Mouse (Mus musculus): ENCODE measurements around the gene Eppin. TPM values are rescaled to one million over a fixed set of nuclear protein-coding genes. Genes with fewer than 3 reads are reported as not detected.

The Eppin gene
- total RNA-seq, 2 experiments from 2014 or later, result not detected

Other genes starting within 250 kb of the Eppin start
- gene Slpi, start 204.5 kb downstream of the Eppin start, total RNA-seq (2021), result not detected
- under 1 TPM; 0.41 to 0.43 TPM for gene Rbpjl, start 190.5 kb downstream of the Eppin start, total RNA-seq (2021)
- gene Matn4, start 188.4 kb downstream of the Eppin start, total RNA-seq (2021), result 10 to 100 TPM; 11.5 to 13.8 TPM
- gene Sdc4, start 149.7 kb downstream of the Eppin start, total RNA-seq (2021), result 10 to 100 TPM; 86.7 to 90.7 TPM
- 10 to 100 TPM; 38.0 to 39.7 TPM for gene Sys1, start 136.6 kb downstream of the Eppin start, total RNA-seq (2021)
- 10 to 100 TPM; 11.4 to 13.1 TPM for gene Gm20458, start 132.6 kb downstream of the Eppin start, total RNA-seq (2021)
- gene Trp53tg5, start 119.9 kb downstream of the Eppin start, total RNA-seq (2021), result not detected
- gene Dbndd2, start 107.5 kb downstream of the Eppin start, total RNA-seq (2021), result 100 to 1,000 TPM; 114 to 127 TPM
- gene Pigt, start 96.1 kb downstream of the Eppin start, total RNA-seq (2021), result 10 to 100 TPM; 92.5 to 94.5 TPM
- gene Wfdc2, start 31.2 kb downstream of the Eppin start, total RNA-seq (2021), result 1 to 10 TPM in 1 of 2 experiments, under 1 TPM in 1; 0.71 to 1.3 TPM
- not detected for gene Spint3, start 20.1 kb downstream of the Eppin start, total RNA-seq (2021)
- under 1 TPM in 1 of 2 experiments, not detected in 1; 0.46 TPM for gene Wfdc6a, start 8.1 kb downstream of the Eppin start, total RNA-seq (2021)
- not detected for gene Wfdc6b, start 19.9 kb upstream of the Eppin start, total RNA-seq (2021)
- gene Wfdc8, start 20.0 kb upstream of the Eppin start, total RNA-seq (2021), result not detected
- not detected for gene Wfdc16, start 45.2 kb upstream of the Eppin start, total RNA-seq (2021)
- gene Wfdc10, start 62.5 kb upstream of the Eppin start, total RNA-seq (2021), result not detected
- not detected for gene Wfdc9, start 63.0 kb upstream of the Eppin start, total RNA-seq (2021)
- gene Wfdc11, start 80.5 kb upstream of the Eppin start, total RNA-seq (2021), result not detected
- not detected for gene Wfdc13, start 91.5 kb upstream of the Eppin start, total RNA-seq (2021)
- gene Spint4, start 104.9 kb upstream of the Eppin start, total RNA-seq (2021), result not detected
- gene Spint5, start 121.7 kb upstream of the Eppin start, total RNA-seq (2021), result not detected
- gene Wfdc3, start 152.3 kb upstream of the Eppin start, total RNA-seq (2021), result 1 to 10 TPM; 1.6 to 1.9 TPM
- gene Dnttip1, start 152.4 kb upstream of the Eppin start, total RNA-seq (2021), result 10 to 100 TPM; 36.6 to 39.3 TPM
- under 1 TPM; 0.60 to 0.89 TPM for gene Ube2c, start 176.3 kb upstream of the Eppin start, total RNA-seq (2021)
- gene Tnnc2, start 186.4 kb upstream of the Eppin start, total RNA-seq (2021), result not detected
- gene Snx21, start 192.2 kb upstream of the Eppin start, total RNA-seq (2021), result 10 to 100 TPM; 49.6 to 57.6 TPM
- 10 to 100 TPM; 22.4 to 29.7 TPM for gene Acot8, start 211.3 kb upstream of the Eppin start, total RNA-seq (2021)
- 1 to 10 TPM; 8.8 to 9.6 TPM for gene Zswim3, start 211.5 kb upstream of the Eppin start, total RNA-seq (2021)
- 10 to 100 TPM; 20.8 to 21.6 TPM for gene Zswim1, start 229.1 kb upstream of the Eppin start, total RNA-seq (2021)
- not detected for gene Spata25, start 234.9 kb upstream of the Eppin start, total RNA-seq (2021)
- gene Ctsa, start 239.3 kb upstream of the Eppin start, total RNA-seq (2021), result 100 to 1,000 TPM in 1 of 2 experiments, 10 to 100 TPM in 1; 86.2 to 102 TPM
- 1 to 10 TPM; 2.2 to 4.0 TPM for gene Neurl2, start 239.9 kb upstream of the Eppin start, total RNA-seq (2021)

Data from left cerebral cortex, postnatal 25 days (tissue).